26 mouse cellular contexts compared by ENCODE assay signal in the genomic region with DNA sequence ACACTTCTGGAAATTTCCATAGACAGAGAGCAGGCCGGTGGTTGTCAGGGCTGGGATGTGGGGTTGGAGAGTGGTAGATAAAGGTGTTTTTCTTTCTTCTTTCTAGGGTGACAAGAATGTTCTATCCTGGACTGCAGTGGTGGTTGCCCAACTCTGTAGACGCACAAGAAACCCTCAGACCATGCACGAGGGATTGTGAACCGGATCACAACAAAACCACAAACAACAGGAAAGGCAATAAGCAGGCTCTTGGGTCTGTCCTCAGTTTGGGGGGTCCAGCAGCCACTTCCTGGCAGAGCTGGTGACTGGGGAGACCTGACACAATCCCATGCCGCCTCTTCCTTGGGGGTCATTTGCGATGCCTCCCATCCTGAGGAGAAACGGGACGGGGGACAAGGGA. TPM values are rescaled to one million over a fixed set of nuclear protein-coding genes. Genes with fewer than 3 reads are reported as not detected.
DNase-seq lines count a peak whose midpoint lies in the region; ATAC-seq and TF ChIP-seq lines count a peak whose summit lies in the region.
"Had no signal": no experiment of that assay in that cellular context is flagged by ENCODE, and none has a peak within 500 bp of the region (broad histone marks: within the 10 kb centered on the region; RNA-seq: fewer than 3 reads in every experiment).

No protein-coding gene starts in this region.

- intact Hi-C loops in heart, adult 2 months (cut with DNase I) = no loop called here

- H3K27ac ChIP-seq in heart, embryonic 10.5 days = 0 out of 2 replicates have a peak overlapping the region, but pooled peaks have one; percentile 4
- no peak overlapping the region for H3K27ac ChIP-seq in heart, adult 2 months
- H3K27ac ChIP-seq: embryonic facial prominence, embryonic 13.5 days; embryonic facial prominence, embryonic 15.5 days; forebrain, embryonic 10.5 days; forebrain, embryonic 12.5 days had no signal

- DNase-seq in heart, embryonic 10.5 days (ENCODE audit: low spot score) = no peak
- DNase-seq in heart, adult 2 months = no peak
- no peak for DNase-seq in adipocyte (ENCODE audit: low spot score)
- DNase-seq: adrenal gland, adult 2 months; adrenal gland, postnatal 10 days; adrenal gland, postnatal 25 days; cerebellum, adult 11 months; cerebellum, adult 18-20 months; cerebellum, adult 8-10 months; cerebellum, adult 9-11 months; cerebellum, postnatal 14 days; cerebellum, postnatal 36 days had no signal

- H3K79me2 ChIP-seq in heart, adult 2 months (replicated peaks; ENCODE audit: control insufficient read depth, insufficient read depth, low read length) = no peaks in the 10 kb centered on the region

- ATAC-seq in common myeloid progenitor, adult 5-6 weeks (replicated peaks; ENCODE audit: low read depth, poor library complexity, severe bottlenecking) = 0 out of 2 replicates have a peak, but pooled peaks have one; percentile 9
- peak; percentile 37; the same call in 1 of the 2 replicates for ATAC-seq in megakaryocyte progenitor cell, adult 5-6 weeks (replicated peaks; ENCODE audit: poor library complexity)
- no peak for ATAC-seq in megakaryocyte-erythroid progenitor cell, adult 5-6 weeks (replicated peaks; ENCODE audit: low FRiP score, low TSS enrichment, poor library complexity, severe bottlenecking)
- ATAC-seq: activated CD4-positive, CD25-positive, alpha-beta regulatory T cell, adult 4 months; forebrain, embryonic 14.5 days; forebrain, embryonic 16.5 days had no signal

- H3K9me3 ChIP-seq in heart, embryonic 10.5 days = no peaks in the 10 kb centered on the region
- H3K9me3 ChIP-seq: embryonic facial prominence, embryonic 13.5 days; embryonic facial prominence, embryonic 15.5 days; forebrain, embryonic 10.5 days; forebrain, embryonic 12.5 days had no signal

- WGBS in heart, embryonic 10.5 days = 78% methylated on average over 8 of the region's 8 CpGs
- WGBS in heart, adult 2 months = 77% methylated on average over 8 of the region's 8 CpGs

- H3K36me3 ChIP-seq in heart, embryonic 10.5 days = no peaks in the 10 kb centered on the region
- H3K36me3 ChIP-seq in heart, adult 2 months (ENCODE audit: control insufficient read depth, insufficient read depth, low read length) = no peaks in the 10 kb centered on the region
- H3K36me3 ChIP-seq: embryonic facial prominence, embryonic 13.5 days; embryonic facial prominence, embryonic 15.5 days; forebrain, embryonic 10.5 days; forebrain, embryonic 12.5 days had no signal

- H3K4me3 ChIP-seq in heart, embryonic 10.5 days = no peak overlapping the region
- H3K4me3 ChIP-seq in heart, adult 2 months = no peak overlapping the region
- H3K4me3 ChIP-seq: embryonic facial prominence, embryonic 13.5 days; embryonic facial prominence, embryonic 15.5 days; erythroblast, embryonic 14.5 days; forebrain, embryonic 10.5 days; forebrain, embryonic 12.5 days had no signal

- TF ChIP-seq CTCF in heart, adult 2 months (IDR thresholded peaks at IDR 0.05) = no peak

- H3K27me3 ChIP-seq in heart, embryonic 10.5 days (ENCODE audit: insufficient read depth, poor library complexity, severe bottlenecking) = peaks cover 4% of the 10 kb centered on the region; the same call in 1 of the 2 replicates
- H3K27me3 ChIP-seq in heart, adult 2 months (ENCODE audit: control insufficient read depth, insufficient read depth, low read length) = no peaks in the 10 kb centered on the region
- H3K27me3 ChIP-seq: embryonic facial prominence, embryonic 13.5 days; embryonic facial prominence, embryonic 15.5 days; forebrain, embryonic 12.5 days had no signal

- TF ChIP-seq EP300 in heart, adult 2 months (IDR thresholded peaks at IDR 0.05; ENCODE audit: insufficient read depth, low read depth, low read length) = no peak

- no peak overlapping the region for H3K9ac ChIP-seq in heart, adult 2 months (ENCODE audit: low read depth, low read length)
- H3K9ac ChIP-seq: embryonic facial prominence, embryonic 13.5 days; embryonic facial prominence, embryonic 15.5 days; forebrain, embryonic 12.5 days had no signal

- no peak for TF ChIP-seq POLR2A in heart, adult 2 months (IDR thresholded peaks at IDR 0.05; ENCODE audit: insufficient read depth, low read depth, low read length)

- peaks cover 23% of the 10 kb centered on the region for H3K4me1 ChIP-seq in heart, embryonic 10.5 days
- no peaks in the 10 kb centered on the region for H3K4me1 ChIP-seq in heart, adult 2 months (ENCODE audit: control insufficient read depth, insufficient read depth, low read length)

RNA-seq across cellular contexts. Expression of a gene that starts 36.1 kb away (rescaled TPM):
- 4.0 and 4.3 TPM in 2 replicates for polyA plus RNA-seq in heart, embryonic 10.5 days (2016; fragmentation: Nextera tagmentation; extraction: Ambion mirVana)
- total RNA-seq in heart, adult 2 months (2021) = 1 to 10 TPM; 9.2 to 9.3 TPM
- polyA plus RNA-seq in heart, adult 2 months (2012; rRNA removed) = 11.2 and 14.6 TPM in 2 replicates
- total RNA-seq in common myeloid progenitor, adult 5-6 weeks (2017) = 5.4 and 6.0 TPM in 2 replicates
- total RNA-seq in megakaryocyte progenitor cell, adult 5-6 weeks (2015) = 2.9 and 4.1 TPM in 2 replicates
- total RNA-seq in megakaryocyte progenitor cell, adult 5-6 weeks (2017) = 3.1 and 4.6 TPM in 2 replicates
- total RNA-seq in megakaryocyte-erythroid progenitor cell, adult 5-6 weeks (2014; fragmentation: Nextera tagmentation) = 1.8 and 4.9 TPM in 2 replicates
- 2.8 and 3.8 TPM in 2 replicates for total RNA-seq in megakaryocyte-erythroid progenitor cell, adult 5-6 weeks (2017)

RNA-seq across cellular contexts. Expression of a gene that starts 48.8 kb away (rescaled TPM):
- polyA plus RNA-seq in heart, embryonic 10.5 days (2016; fragmentation: Nextera tagmentation; extraction: Ambion mirVana) = not detected in 2 replicates
- not detected for total RNA-seq in heart, adult 2 months (2021)
- not detected in 2 replicates for polyA plus RNA-seq in heart, adult 2 months (2012; rRNA removed)
- total RNA-seq in common myeloid progenitor, adult 5-6 weeks (2017) = not detected in 2 replicates
- not detected in 2 replicates for total RNA-seq in megakaryocyte progenitor cell, adult 5-6 weeks (2015)
- total RNA-seq in megakaryocyte progenitor cell, adult 5-6 weeks (2017) = not detected in 2 replicates
- total RNA-seq in megakaryocyte-erythroid progenitor cell, adult 5-6 weeks (2014; fragmentation: Nextera tagmentation) = not detected in 2 replicates
- not detected in 2 replicates for total RNA-seq in megakaryocyte-erythroid progenitor cell, adult 5-6 weeks (2017)
- total RNA-seq: adrenal gland, adult 2 months; adrenal gland, postnatal 10 days; adrenal gland, postnatal 25 days; adrenal gland, postnatal 4 days had no signal
- polyA plus RNA-seq: activated CD4-positive, CD25-positive, alpha-beta regulatory T cell, adult 4 months; adrenal gland, adult 2 months; embryonic facial prominence, embryonic 11.5 days; embryonic facial prominence, embryonic 13.5 days; embryonic facial prominence, embryonic 15.5 days; erythroblast, embryonic 14.5 days; forebrain, embryonic 10.5 days; forebrain, embryonic 12.5 days; forebrain, embryonic 14.5 days; forebrain, embryonic 16.5 days; frontal cortex, adult 2 months had no signal
